Mouse (Mus musculus) ZHBTc4 (cell line): ENCODE results near the gene Wdr89.
"Not testable (repeated sequence)": the region's sequence is repeated elsewhere in the genome, so short reads cannot be mapped to it uniquely, and the experiment has no call there.

Experiments
- DNase-seq: peaks from one replicate; pipeline ENCODE4 v3.0.0-alpha.2; 2011; ENCODE audit warnings: low read depth, low spot score

Gene Wdr89

GRCm38 (mm10) chr12:75669258-75670106 is at the start of gene Wdr89:
Wdr89 (minus strand) TSS chr12:75669537.
- DNase-seq, result peak; percentile 100

GRCm38 (mm10) chr12:75713596-75713995 is 44.3 kb upstream of the Wdr89 start:
- DNase-seq, result no peak

- not testable (repeated sequence) for DNase-seq
Measured at GRCm38 (mm10) chr12:75712905-75713304, 43.6 kb upstream of the Wdr89 start.

GRCm38 (mm10) chr12:75710596-75711376 is 41.4 kb upstream of the Wdr89 start:
- no peak for DNase-seq

- DNase-seq, result no peak
Measured at GRCm38 (mm10) chr12:75709506-75709905, 40.2 kb upstream of the Wdr89 start.

- no peak for DNase-seq
Measured at GRCm38 (mm10) chr12:75706670-75707069, 37.3 kb upstream of the Wdr89 start.

GRCm38 (mm10) chr12:75702739-75703122 is 33.4 kb upstream of the Wdr89 start:
- no peak for DNase-seq

GRCm38 (mm10) chr12:75702084-75702738 is 32.9 kb upstream of the Wdr89 start:
- no peak for DNase-seq

GRCm38 (mm10) chr12:75701173-75702083 is 32.1 kb upstream of the Wdr89 start:
- DNase-seq, result peak; percentile 64

- peak; percentile 54 for DNase-seq
Measured at GRCm38 (mm10) chr12:75698692-75699091, 29.4 kb upstream of the Wdr89 start.

- not testable (repeated sequence) for DNase-seq
Measured at GRCm38 (mm10) chr12:75695845-75696244, 26.5 kb upstream of the Wdr89 start.

- no peak for DNase-seq
Measured at GRCm38 (mm10) chr12:75689003-75689402, 19.7 kb upstream of the Wdr89 start.

GRCm38 (mm10) chr12:75687314-75687713 is 18.0 kb upstream of the Wdr89 start:
- DNase-seq, result no peak

- not testable (repeated sequence) for DNase-seq
Measured at GRCm38 (mm10) chr12:75684026-75684425, 14.7 kb upstream of the Wdr89 start.

- no peak for DNase-seq
Measured at GRCm38 (mm10) chr12:75683598-75683997, 14.3 kb upstream of the Wdr89 start.

- DNase-seq, result no peak
Measured at GRCm38 (mm10) chr12:75682842-75683241, 13.5 kb upstream of the Wdr89 start.

GRCm38 (mm10) chr12:75681101-75681500 is 11.8 kb upstream of the Wdr89 start:
- DNase-seq, result no peak

GRCm38 (mm10) chr12:75678393-75678792 is 9.1 kb upstream of the Wdr89 start:
- DNase-seq, result no peak

- no peak for DNase-seq
Measured at GRCm38 (mm10) chr12:75672630-75673029, 3.3 kb upstream of the Wdr89 start.

- peak; percentile 70 for DNase-seq
Measured at GRCm38 (mm10) chr12:75671759-75672315, 2.5 kb upstream of the Wdr89 start.

GRCm38 (mm10) chr12:75670611-75671010 is 1.3 kb upstream of the Wdr89 start:
- no peak for DNase-seq
